Mouse (Mus musculus) lung, postnatal 36 days (tissue): ENCODE results near the gene Olfr652.
A peak's percentile ranks its signal among the peaks of the same experiment; 100 is the strongest.

Experiments
- DNase-seq: peaks from one replicate; pipeline ENCODE4 v3.0.0; 2022; ENCODE audit warnings: mixed read lengths

Olfr652 gene

DNA sequence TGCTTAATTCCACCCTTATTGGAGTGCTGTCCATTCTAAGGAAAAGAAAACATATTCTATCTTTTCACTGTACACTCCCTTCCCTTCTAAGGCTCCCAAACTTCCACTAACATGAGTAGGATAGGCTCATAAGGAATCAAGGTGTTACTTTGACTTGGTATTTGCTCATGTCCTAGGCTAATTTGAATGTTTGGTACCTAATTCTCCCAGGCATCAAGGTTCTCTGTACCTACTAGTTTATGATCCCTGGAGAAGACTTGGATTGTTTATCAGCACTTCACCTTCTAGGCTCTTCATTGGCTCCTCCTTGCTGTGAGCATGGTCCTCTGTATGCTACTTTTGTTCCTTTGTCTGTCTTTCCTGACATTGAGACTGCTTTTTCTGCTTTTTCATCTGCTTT, at the start of gene Olfr652:
Gene Olfr652, plus strand, starts transcription at position 301 of the 400 bp plus-strand sequence.
- DNase-seq = no peak

GRCm38 (mm10) chr7:104549833-104550232, 10.9 kb upstream of the Olfr652 start, which contains the start of gene Olfr651:
TSS of gene Olfr651 (plus strand) at chr7:104550133.
- no peak for DNase-seq

- no peak for DNase-seq
Measured at GRCm38 (mm10) chr7:104552700-104553099, 8.0 kb upstream of the Olfr652 start.

DNA sequence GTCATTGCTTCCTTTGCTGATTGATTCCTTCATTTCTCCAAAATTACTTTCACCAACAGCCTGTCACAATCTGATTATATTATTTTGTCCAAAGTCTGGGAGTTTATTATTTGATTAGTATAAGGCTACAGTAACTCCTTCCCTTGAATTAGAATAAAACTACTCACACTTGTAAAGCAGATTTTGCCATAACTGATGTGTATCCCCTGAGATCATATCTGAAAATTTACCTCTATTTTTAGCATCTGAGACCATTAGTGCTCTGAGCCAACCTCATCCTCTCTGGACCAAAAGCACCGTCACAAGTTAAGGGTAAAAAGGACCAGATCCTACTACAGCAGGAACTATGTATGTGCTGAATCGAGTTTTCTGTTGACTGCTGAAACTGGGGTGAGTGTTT, 16.3 kb downstream of the Olfr652 start, which contains the start of gene Olfr653:
Gene Olfr653, plus strand, starts transcription at position 301 of the 400 bp plus-strand sequence.
- DNase-seq = no peak

- no peak for DNase-seq
Measured at GRCm38 (mm10) chr7:104580846-104581245, 20.1 kb downstream of the Olfr652 start.

DNA sequence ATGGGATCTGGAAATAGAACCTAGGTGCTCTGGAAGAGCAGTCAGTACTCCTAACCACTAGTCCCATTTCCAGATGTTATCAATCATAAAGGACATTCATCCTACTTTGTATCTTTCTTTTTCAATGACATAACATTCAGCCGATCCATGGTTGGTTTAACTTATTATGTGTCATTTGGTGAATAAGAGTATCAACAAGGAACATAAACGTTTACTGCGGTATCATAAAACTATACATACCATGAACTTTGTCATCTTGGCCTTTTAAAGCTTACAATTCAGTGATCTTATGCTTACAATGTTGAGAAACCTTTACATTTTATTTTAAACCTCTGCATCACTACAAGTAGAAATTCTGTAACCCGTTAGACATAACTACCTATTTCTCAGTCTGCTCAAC, 20.7 kb downstream of the Olfr652 start:
- DNase-seq = no peak

DNA sequence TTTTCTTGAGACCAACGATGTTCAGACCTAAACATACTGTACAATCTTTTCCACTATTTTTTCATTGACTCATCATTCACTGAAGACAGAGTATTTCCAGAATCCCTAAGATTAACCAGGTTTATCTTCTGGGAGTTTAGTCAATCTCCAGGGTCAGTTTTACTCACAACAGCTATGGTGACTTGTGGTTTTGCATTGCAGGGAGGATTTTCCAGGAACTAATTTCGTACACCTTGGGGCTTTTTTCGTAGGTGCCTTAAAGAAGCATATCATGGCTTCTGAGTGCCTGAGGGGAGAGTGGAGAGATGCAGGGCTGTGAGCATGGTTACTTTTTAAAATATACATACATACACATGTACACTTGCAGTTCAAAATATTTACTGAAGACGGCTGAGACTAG, 26.0 kb downstream of the Olfr652 start, which contains the start of gene Olfr654:
Gene Olfr654, plus strand, starts transcription at position 301 of the 400 bp plus-strand sequence.
- DNase-seq = no peak

DNA sequence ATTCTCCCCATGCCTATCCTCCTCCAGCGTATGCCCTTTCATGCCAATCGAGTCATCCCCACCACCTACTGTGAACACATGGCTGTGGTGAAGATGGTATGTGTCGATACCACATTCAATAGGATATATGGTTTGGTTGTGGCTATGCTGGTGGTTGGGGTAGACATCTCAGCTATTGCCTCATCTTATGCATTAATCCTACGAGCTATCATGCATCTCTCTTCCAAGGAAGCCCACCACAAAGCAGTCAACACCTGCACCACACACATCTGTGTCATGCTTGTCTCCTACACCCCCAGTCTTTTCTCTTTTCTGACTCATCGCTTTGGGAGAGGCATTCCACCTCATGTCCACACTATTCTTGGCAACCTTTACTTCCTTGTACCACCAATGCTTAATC, 27.6 kb downstream of the Olfr652 start:
- no peak for DNase-seq

GRCm38 (mm10) chr7:104601679-104602078, 41.0 kb downstream of the Olfr652 start, which contains the start of gene Olfr655:
TSS of gene Olfr655 (minus strand) at chr7:104601779.
- no peak for DNase-seq

GRCm38 (mm10) chr7:104603173-104603572, 42.5 kb downstream of the Olfr652 start:
- DNase-seq = peak; percentile 53

DNA sequence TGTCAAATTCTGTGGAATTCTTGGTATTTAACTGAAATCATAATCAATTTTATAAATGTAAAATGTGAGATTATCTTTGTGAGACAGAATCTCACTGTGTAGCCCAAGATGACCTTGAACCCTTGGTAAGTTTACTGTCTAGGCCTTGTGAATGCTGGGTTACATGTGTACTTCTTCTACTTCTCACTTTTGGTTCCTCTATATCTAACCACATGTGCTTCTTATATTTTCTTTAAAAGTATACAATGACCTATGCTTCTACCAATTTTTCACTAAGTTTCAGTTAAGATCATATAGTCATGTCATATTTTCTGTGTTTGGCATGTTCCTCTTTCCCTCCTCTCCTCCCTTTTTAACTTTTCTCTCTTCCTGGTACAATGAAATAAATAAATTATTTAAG, 44.0 kb downstream of the Olfr652 start:
- no peak for DNase-seq

- DNase-seq = no peak
Measured at GRCm38 (mm10) chr7:104613655-104614054, 53.0 kb downstream of the Olfr652 start, which contains the start of gene Olfr656. TSS of gene Olfr656 (plus strand) at chr7:104613955.
